Mouse (Mus musculus): Measurements from ENCODE around the gene Tmem102. TPM values are rescaled to one million over a fixed set of nuclear protein-coding genes. Genes with fewer than 3 reads are reported as not detected.

Gene Tmem102
- polyA plus RNA-seq, 1 experiment: 11.6 TPM

GRCm38 (mm10) chr11:69800138-69800391 lies 5.4 kb downstream of the Tmem102 start:
- no peak for TF ChIP-seq EP300 (IDR thresholded peaks at IDR 0.05; ENCODE audit: insufficient read depth, low read depth, low read length)
- no peak for TF ChIP-seq POLR2A (IDR thresholded peaks at IDR 0.05; ENCODE audit: insufficient read depth, low read length)
- no peak for TF ChIP-seq CTCF (IDR thresholded peaks at IDR 0.05; ENCODE audit: low read depth, low read length)
- H3K9me3 ChIP-seq (replicated peaks; ENCODE audit: control insufficient read depth, insufficient read depth, low read length, poor library complexity, severe bottlenecking): no peaks in the 10 kb centered on the region
- peaks cover 12% of the 10 kb centered on the region for H3K27me3 ChIP-seq (ENCODE audit: control insufficient read depth, insufficient read depth, low read length, poor library complexity, severe bottlenecking)
- peak overlapping the region; percentile 76 for H3K4me3 ChIP-seq (ENCODE audit: low read depth, low read length)
- no peaks in the 10 kb centered on the region for H3K36me3 ChIP-seq (ENCODE audit: control insufficient read depth, insufficient read depth, low read length, poor library complexity, severe bottlenecking)
- peak overlapping the region; percentile 28 for H3K9ac ChIP-seq (ENCODE audit: low read depth, poor library complexity, severe bottlenecking)
- no peaks in the 10 kb centered on the region for H3K4me1 ChIP-seq (ENCODE audit: control insufficient read depth, insufficient read depth, low read length)
- H3K27ac ChIP-seq (ENCODE audit: insufficient read depth, low read length): no peak overlapping the region

- Histone ChIP-seq H3K4me1 (ENCODE audit: control insufficient read depth, insufficient read depth, low read length) (no peaks in the 10 kb centered on the region), H3K36me3 (ENCODE audit: control insufficient read depth, insufficient read depth, low read length, poor library complexity, severe bottlenecking) (no peaks in the 10 kb centered on the region), H3K9me3 (replicated peaks; ENCODE audit: control insufficient read depth, insufficient read depth, low read length, poor library complexity, severe bottlenecking) (no peaks in the 10 kb centered on the region), H3K9ac (ENCODE audit: low read depth, poor library complexity, severe bottlenecking) (no peak overlapping the region), H3K4me3 (ENCODE audit: low read depth, low read length) (peak overlapping the region; percentile 76), H3K27ac (ENCODE audit: insufficient read depth, low read length) (no peak overlapping the region), H3K27me3 (ENCODE audit: control insufficient read depth, insufficient read depth, low read length, poor library complexity, severe bottlenecking) (peaks cover 12% of the 10 kb centered on the region)
- TF ChIP-seq POLR2A (IDR thresholded peaks at IDR 0.05; ENCODE audit: insufficient read depth, low read length): no peak
- TF ChIP-seq CTCF (IDR thresholded peaks at IDR 0.05; ENCODE audit: low read depth, low read length): no peak
- 0 out of 2 replicates have a peak, but pooled peaks have one; percentile 18 for TF ChIP-seq EP300 (IDR thresholded peaks at IDR 0.05; ENCODE audit: insufficient read depth, low read depth, low read length)
Measured at GRCm38 (mm10) chr11:69799394-69800137, 5.9 kb downstream of the Tmem102 start.

- TF ChIP-seq POLR2A (IDR thresholded peaks at IDR 0.05; ENCODE audit: insufficient read depth, low read length): no peak
- TF ChIP-seq CTCF (IDR thresholded peaks at IDR 0.05; ENCODE audit: low read depth, low read length): no peak
- TF ChIP-seq EP300 (IDR thresholded peaks at IDR 0.05; ENCODE audit: insufficient read depth, low read depth, low read length): no peak
- H3K9me3 ChIP-seq (replicated peaks; ENCODE audit: control insufficient read depth, insufficient read depth, low read length, poor library complexity, severe bottlenecking): no peaks in the 10 kb centered on the region
- H3K4me3 ChIP-seq (ENCODE audit: low read depth, low read length): no peak overlapping the region
- H3K4me1 ChIP-seq (ENCODE audit: control insufficient read depth, insufficient read depth, low read length): no peaks in the 10 kb centered on the region
- no peak overlapping the region for H3K9ac ChIP-seq (ENCODE audit: low read depth, poor library complexity, severe bottlenecking)
- peaks cover 12% of the 10 kb centered on the region for H3K27me3 ChIP-seq (ENCODE audit: control insufficient read depth, insufficient read depth, low read length, poor library complexity, severe bottlenecking)
- H3K36me3 ChIP-seq (ENCODE audit: control insufficient read depth, insufficient read depth, low read length, poor library complexity, severe bottlenecking): no peaks in the 10 kb centered on the region
- H3K27ac ChIP-seq (ENCODE audit: insufficient read depth, low read length): no peak overlapping the region
Measured at GRCm38 (mm10) chr11:69797924-69798323, 7.5 kb downstream of the Tmem102 start.

GRCm38 (mm10) chr11:69795983-69796435 lies 9.4 kb downstream of the Tmem102 start:
- Histone ChIP-seq H3K4me3 (ENCODE audit: low read depth, low read length) (peak overlapping the region; percentile 96), H3K27me3 (ENCODE audit: control insufficient read depth, insufficient read depth, low read length, poor library complexity, severe bottlenecking) (no peaks in the 10 kb centered on the region), H3K27ac (ENCODE audit: insufficient read depth, low read length) (no peak overlapping the region), H3K9me3 (replicated peaks; ENCODE audit: control insufficient read depth, insufficient read depth, low read length, poor library complexity, severe bottlenecking) (no peaks in the 10 kb centered on the region), H3K4me1 (ENCODE audit: control insufficient read depth, insufficient read depth, low read length) (no peaks in the 10 kb centered on the region), H3K9ac (ENCODE audit: low read depth, poor library complexity, severe bottlenecking) (peak overlapping the region; percentile 62), H3K36me3 (ENCODE audit: control insufficient read depth, insufficient read depth, low read length, poor library complexity, severe bottlenecking) (no peaks in the 10 kb centered on the region)
- TF ChIP-seq CTCF (IDR thresholded peaks at IDR 0.05; ENCODE audit: low read depth, low read length) (no peak), EP300 (IDR thresholded peaks at IDR 0.05; ENCODE audit: insufficient read depth, low read depth, low read length) (no peak), POLR2A (IDR thresholded peaks at IDR 0.05; ENCODE audit: insufficient read depth, low read length) (no peak)

GRCm38 (mm10) chr11:69795168-69795982 lies 10.0 kb downstream of the Tmem102 start, which contains the start of gene Chrnb1:
Chrnb1 (minus strand) TSS chr11:69795943.
- Histone ChIP-seq H3K27me3 (ENCODE audit: control insufficient read depth, insufficient read depth, low read length, poor library complexity, severe bottlenecking) (no peaks in the 10 kb centered on the region), H3K27ac (ENCODE audit: insufficient read depth, low read length) (no peak within 1 kb of the TSS), H3K4me1 (ENCODE audit: control insufficient read depth, insufficient read depth, low read length) (no peaks in the 10 kb centered on the region), H3K36me3 (ENCODE audit: control insufficient read depth, insufficient read depth, low read length, poor library complexity, severe bottlenecking) (no peaks in the 10 kb centered on the region), H3K9me3 (replicated peaks; ENCODE audit: control insufficient read depth, insufficient read depth, low read length, poor library complexity, severe bottlenecking) (no peaks in the 10 kb centered on the region), H3K4me3 (ENCODE audit: low read depth, low read length) (peak within 1 kb of the TSS; percentile 96), H3K9ac (ENCODE audit: low read depth, poor library complexity, severe bottlenecking) (peak within 1 kb of the TSS; percentile 62)
- TF ChIP-seq EP300 (IDR thresholded peaks at IDR 0.05; ENCODE audit: insufficient read depth, low read depth, low read length) (no peak), POLR2A (IDR thresholded peaks at IDR 0.05; ENCODE audit: insufficient read depth, low read length) (peak; percentile 9)

GRCm38 (mm10) chr11:69793429-69793828 lies 12.0 kb downstream of the Tmem102 start:
- Histone ChIP-seq H3K27ac (ENCODE audit: insufficient read depth, low read length) (no peak overlapping the region), H3K9ac (ENCODE audit: low read depth, poor library complexity, severe bottlenecking) (no peak overlapping the region), H3K9me3 (replicated peaks; ENCODE audit: control insufficient read depth, insufficient read depth, low read length, poor library complexity, severe bottlenecking) (no peaks in the 10 kb centered on the region), H3K36me3 (ENCODE audit: control insufficient read depth, insufficient read depth, low read length, poor library complexity, severe bottlenecking) (no peaks in the 10 kb centered on the region), H3K27me3 (ENCODE audit: control insufficient read depth, insufficient read depth, low read length, poor library complexity, severe bottlenecking) (no peaks in the 10 kb centered on the region), H3K4me3 (ENCODE audit: low read depth, low read length) (no peak overlapping the region), H3K4me1 (ENCODE audit: control insufficient read depth, insufficient read depth, low read length) (no peaks in the 10 kb centered on the region)
- TF ChIP-seq POLR2A (IDR thresholded peaks at IDR 0.05; ENCODE audit: insufficient read depth, low read length) (no peak), CTCF (IDR thresholded peaks at IDR 0.05; ENCODE audit: low read depth, low read length) (no peak), EP300 (IDR thresholded peaks at IDR 0.05; ENCODE audit: insufficient read depth, low read depth, low read length) (no peak)
